Mouse (Mus musculus): ENCODE data around the gene Agpat1. TPM values are rescaled to one million over a fixed set of nuclear protein-coding genes. Genes with fewer than 3 reads are reported as not detected.

The Agpat1 gene
- total and polyA plus RNA-seq, 3 experiments = 11.2 to 47.4 (median 44.4) TPM

- no peaks in the 10 kb centered on the region for H3K79me2 ChIP-seq (replicated peaks; ENCODE audit: control insufficient read depth, extremely low read depth, insufficient read depth, poor library complexity, severe bottlenecking)
- no peak overlapping the region for H3K27ac ChIP-seq (ENCODE audit: insufficient read depth, low read depth)
- in situ Hi-C loops (cut with MboI; ENCODE audit: low pct_ligation_motif_present, low pct_unique_long_range_greater_than_20kb, low sequenced_read_pairs) (loop anchor here (10.0 kb wide), 2 partner anchors 114 to 314 kb away; no protein-coding TSS in a partner anchor), dilution Hi-C loops (cut with MboI; ENCODE audit: extremely low pct_ligation_motif_present, extremely low pct_unique_long_range_greater_than_20kb, low sequenced_read_pairs) (no loop called here)
- TF ChIP-seq PAX5 (IDR thresholded peaks at IDR 0.05; ENCODE audit: low read length) = no peak
- no peak for TF ChIP-seq IRF4 (IDR thresholded peaks at IDR 0.05; ENCODE audit: low read depth, low read length)
- TF ChIP-seq GABPA (IDR thresholded peaks at IDR 0.05; ENCODE audit: insufficient replicate concordance, low read depth, low read length) = no peak
- TF ChIP-seq RCOR1 (conservative IDR thresholded peaks at IDR 0.05; ENCODE audit: low read depth, low read length) = no peak
- TF ChIP-seq SIN3A (IDR thresholded peaks at IDR 0.05; ENCODE audit: low read length) = no peak
- TF ChIP-seq ZKSCAN1 (IDR thresholded peaks at IDR 0.05; ENCODE audit: borderline replicate concordance, low read depth, low read length) = no peak
- TF ChIP-seq JUND (conservative IDR thresholded peaks at IDR 0.05; ENCODE audit: low read depth, low read length) = no peak
- TF ChIP-seq ZMIZ1 (IDR thresholded peaks at IDR 0.05; ENCODE audit: low read depth, low read length) = no peak
- TF ChIP-seq NRF1 (IDR thresholded peaks at IDR 0.05; ENCODE audit: low read depth, low read length) = no peak
- TF ChIP-seq BHLHE40 (IDR thresholded peaks at IDR 0.05; ENCODE audit: low read depth, low read length) = no peak
- TF ChIP-seq USF2 (conservative IDR thresholded peaks at IDR 0.05; ENCODE audit: low read depth, low read length) = no peak
- no peak for TF ChIP-seq MAX (IDR thresholded peaks at IDR 0.05; ENCODE audit: low read length)
- no peak for TF ChIP-seq ELF1 (IDR thresholded peaks at IDR 0.05; ENCODE audit: low read depth, low read length)
- no peak for TF ChIP-seq MAFK (IDR thresholded peaks at IDR 0.05; ENCODE audit: insufficient replicate concordance, low read length)
- no peak for TF ChIP-seq TBP (conservative IDR thresholded peaks at IDR 0.05; ENCODE audit: low read depth, low read length)
- H3K4me2 ChIP-seq (ENCODE audit: insufficient read depth, low read depth, poor library complexity, severe bottlenecking) = no peak overlapping the region
- peaks cover 0 to 26% of the 10 kb centered on the region in 2 experiments for H3K36me3 ChIP-seq (replicated peaks in 1 of 2; ENCODE audit: control insufficient read depth in 1 of 2, insufficient read depth in 1 of 2, low read length in 1 of 2)
- H3K27me3 ChIP-seq (replicated peaks) = peaks cover 7% of the 10 kb centered on the region
- H3K9me3 ChIP-seq (replicated peaks; ENCODE audit: low read length) = no peaks in the 10 kb centered on the region
- DNase-seq (ENCODE audit: extremely low read depth) = no peak
- H3K4me3 ChIP-seq (replicated peaks in 1 of 3; ENCODE audit: low read depth in 2 of 3, low read length in 2 of 3, poor library complexity in 1 of 3) = no peak overlapping the region
- no peak overlapping the region for H3K9ac ChIP-seq (ENCODE audit: insufficient read depth, low read depth)
- H3K4me1 ChIP-seq (ENCODE audit: control insufficient read depth in 1 of 2, insufficient read depth in 2 of 2) = peaks cover 0 to 9% of the 10 kb centered on the region in 2 experiments; a peak in 2 of 4 replicates
Observed at GRCm38 (mm10) chr17:34559116-34559515, 44.9 kb upstream of the Agpat1 start.

- peaks cover 15% of the 10 kb centered on the region for H3K27me3 ChIP-seq (replicated peaks)
- H3K4me1 ChIP-seq (ENCODE audit: control insufficient read depth in 1 of 2, insufficient read depth in 2 of 2) = peaks cover 0 to 9% of the 10 kb centered on the region in 2 experiments; a peak in 2 of 4 replicates
- H3K4me3 ChIP-seq (replicated peaks in 1 of 3; ENCODE audit: low read depth in 2 of 3, low read length in 2 of 3, poor library complexity in 1 of 3) = no peak overlapping the region
- no peak for DNase-seq (ENCODE audit: extremely low read depth)
- H3K27ac ChIP-seq (ENCODE audit: insufficient read depth, low read depth) = no peak overlapping the region
- TF ChIP-seq MAX (IDR thresholded peaks at IDR 0.05; ENCODE audit: low read length) = no peak
- no peak for TF ChIP-seq UBTF (IDR thresholded peaks at IDR 0.05; ENCODE audit: low read depth, low read length)
- no peak for TF ChIP-seq MAZ (IDR thresholded peaks at IDR 0.05; ENCODE audit: low read depth, low read length)
- TF ChIP-seq ZC3H11A (IDR thresholded peaks at IDR 0.05; ENCODE audit: low read depth, low read length) = no peak
- TF ChIP-seq MYC (IDR thresholded peaks at IDR 0.05; ENCODE audit: low read depth, low read length) = no peak
- no peak for TF ChIP-seq TCF12 (IDR thresholded peaks at IDR 0.05; ENCODE audit: low read depth, low read length)
- no peak for TF ChIP-seq IRF4 (IDR thresholded peaks at IDR 0.05; ENCODE audit: low read depth, low read length)
- TF ChIP-seq TBP (conservative IDR thresholded peaks at IDR 0.05; ENCODE audit: low read depth, low read length) = no peak
- TF ChIP-seq MXI1 (IDR thresholded peaks at IDR 0.05; ENCODE audit: low read depth, low read length) = no peak
- TF ChIP-seq JUND (conservative IDR thresholded peaks at IDR 0.05; ENCODE audit: low read depth, low read length) = no peak
- TF ChIP-seq NELFE (IDR thresholded peaks at IDR 0.05; ENCODE audit: low read depth, low read length) = no peak
- no peak for TF ChIP-seq CHD2 (IDR thresholded peaks at IDR 0.05; ENCODE audit: low read length)
- TF ChIP-seq RAD21 (IDR thresholded peaks at IDR 0.05; ENCODE audit: low read depth, low read length) = no peak
- TF ChIP-seq USF2 (conservative IDR thresholded peaks at IDR 0.05; ENCODE audit: low read depth, low read length) = no peak
- no peak for TF ChIP-seq NRF1 (IDR thresholded peaks at IDR 0.05; ENCODE audit: low read depth, low read length)
- TF ChIP-seq ELF1 (IDR thresholded peaks at IDR 0.05; ENCODE audit: low read depth, low read length) = no peak
- no peak for TF ChIP-seq POLR2AphosphoS2 (IDR thresholded peaks at IDR 0.05; ENCODE audit: low read depth, low read length)
- no peak for TF ChIP-seq HCFC1 (IDR thresholded peaks at IDR 0.05; ENCODE audit: low read depth, low read length)
- TF ChIP-seq GABPA (IDR thresholded peaks at IDR 0.05; ENCODE audit: insufficient replicate concordance, low read depth, low read length) = no peak
- H3K79me2 ChIP-seq (replicated peaks; ENCODE audit: control insufficient read depth, extremely low read depth, insufficient read depth, poor library complexity, severe bottlenecking) = no peaks in the 10 kb centered on the region
- peaks cover 0 to 19% of the 10 kb centered on the region in 2 experiments for H3K36me3 ChIP-seq (replicated peaks in 1 of 2; ENCODE audit: control insufficient read depth in 1 of 2, insufficient read depth in 1 of 2, low read length in 1 of 2)
- H3K9ac ChIP-seq (ENCODE audit: insufficient read depth, low read depth) = no peak overlapping the region
- no peak overlapping the region for H3K4me2 ChIP-seq (ENCODE audit: insufficient read depth, low read depth, poor library complexity, severe bottlenecking)
- in situ Hi-C loops (cut with MboI; ENCODE audit: low pct_ligation_motif_present, low pct_unique_long_range_greater_than_20kb, low sequenced_read_pairs) (loop anchor here (10.0 kb wide), 2 partner anchors 115 to 315 kb away; no protein-coding TSS in a partner anchor), dilution Hi-C loops (cut with MboI; ENCODE audit: extremely low pct_ligation_motif_present, extremely low pct_unique_long_range_greater_than_20kb, low sequenced_read_pairs) (no loop called here)
- no peaks in the 10 kb centered on the region for H3K9me3 ChIP-seq (replicated peaks; ENCODE audit: low read length)
Observed at GRCm38 (mm10) chr17:34559895-34560294, 44.2 kb upstream of the Agpat1 start.
